Mouse (Mus musculus) ES-E14 (cell line): Measurements from ENCODE around the gene Pakap. TPM values are rescaled to one million over a fixed set of nuclear protein-coding genes. Genes with fewer than 3 reads are reported as not detected.

ENCODE experiments used
- DNase-seq: peaks from one replicate; pipeline ENCODE4 v3.0.0-alpha.2; 2013; ENCODE audit warnings: low read depth, low spot score
- H3K27ac ChIP-seq: 2 replicates; pipeline ENCODE4 v1.5.1; 2012; ENCODE audit warnings: low read depth, mild to moderate bottlenecking, low read length, moderate library complexity, mixed read lengths; ENCODE audit not compliant: poor library complexity, insufficient read depth, severe bottlenecking
- H3K36me3 ChIP-seq: 2 replicates; pipeline ENCODE4 v1.6.1; 2012; ENCODE audit warnings: mild to moderate bottlenecking, low read length, moderate library complexity, mixed read lengths; ENCODE audit not compliant: control insufficient read depth, poor library complexity, insufficient read depth, severe bottlenecking
- H3K4me1 ChIP-seq, 2 experiments: fragments of 150-350 bp in 1 of 2; sonication (generic) in 1 of 2; 2 replicates each; pipeline ENCODE4 v1.6.1; 2012; ENCODE audit warnings: low read length in 2 of 2, mild to moderate bottlenecking in 1 of 2, mixed read lengths in 1 of 2; ENCODE audit not compliant: control insufficient read depth in 2 of 2, insufficient read depth in 2 of 2, poor library complexity in 1 of 2
- H3K4me3 ChIP-seq, 2 experiments: fragments of 150-350 bp in 1 of 2; sonication (generic) in 1 of 2; 2 replicates each; pipeline ENCODE4 v1.5.1; 2012; ENCODE audit warnings: low read length in 2 of 2, low read depth in 1 of 2, mild to moderate bottlenecking in 1 of 2, mixed read lengths in 1 of 2; ENCODE audit not compliant: insufficient read depth in 1 of 2, poor library complexity in 1 of 2, severe bottlenecking in 1 of 2
- H3K9ac ChIP-seq: 2 replicates; pipeline ENCODE4 v1.6.1; 2012; ENCODE audit warnings: low read depth, mild to moderate bottlenecking, low read length, mixed read lengths; ENCODE audit not compliant: poor library complexity, insufficient read depth, severe bottlenecking
- H3K9me3 ChIP-seq: fragments of 150-350 bp; sonication (generic); 2 replicates; pipeline ENCODE4 v1.6.1; 2012; ENCODE audit warnings: low read depth, mild to moderate bottlenecking, low read length; ENCODE audit not compliant: control insufficient read depth, insufficient read depth
- CHD2 ChIP-seq: IDR thresholded peaks from 2 replicates; pipeline ENCODE4 v1.6.1; 2014; ENCODE audit warnings: mild to moderate bottlenecking, low read depth, low read length, inconsistent platforms
- HCFC1 ChIP-seq: IDR thresholded peaks from 2 replicates; pipeline ENCODE4 v1.6.1; 2012; ENCODE audit warnings: low read length, inconsistent platforms, borderline replicate concordance; ENCODE audit not compliant: insufficient read depth
- MAFK ChIP-seq: IDR thresholded peaks from 2 replicates; pipeline ENCODE4 v1.6.1; 2014; ENCODE audit warnings: mild to moderate bottlenecking, low read depth, low read length, inconsistent platforms; ENCODE audit not compliant: insufficient read depth
- ZC3H11A ChIP-seq: IDR thresholded peaks from 2 replicates; pipeline ENCODE4 v1.6.1; 2012; ENCODE audit warnings: low read depth, mild to moderate bottlenecking, inconsistent platforms, low read length, borderline replicate concordance
- ZNF384 ChIP-seq: IDR thresholded peaks from 2 replicates; pipeline ENCODE4 v1.6.1; 2012; ENCODE audit warnings: low read depth, low read length, inconsistent platforms
- in situ Hi-C, 2 experiments: fragments of 600-800 bp; cut with MboI; formaldehyde crosslinking; loops; one replicate each; pipeline ENCODE4 v1.15.1; 2025; ENCODE audit warnings: low sequenced_read_pairs in 2 of 2, inconsistent platforms in 1 of 2; ENCODE audit not compliant: unreplicated experiment in 2 of 2
- total RNA-seq: library from RNA; depleted of rRNA; stranded (reverse); fragments of 300-350 nt; gene quantifications from 2 replicates; pipeline ENCODE4 v1.2.3, GENCODE M21; 2012

The Pakap gene
- total RNA-seq, 1 experiment = 5.8 TPM

- no peak for DNase-seq
- no peak overlapping the region for H3K4me3 ChIP-seq
- no peak for TF ChIP-seq MAFK
- TF ChIP-seq ZNF384 = no peak
- no peak for TF ChIP-seq CHD2
- no peak for TF ChIP-seq HCFC1
- TF ChIP-seq ZC3H11A = no peak
- H3K4me1 ChIP-seq = no peaks in the 10 kb centered on the region
- in situ Hi-C loops = loop anchor here in 1 of 2 experiments (25.0 kb wide), 1 partner anchor 217 kb away; no protein-coding TSS in a partner anchor
- H3K36me3 ChIP-seq = peaks cover 10% of the 10 kb centered on the region
- peaks cover 21% of the 10 kb centered on the region for H3K9me3 ChIP-seq
- no peak overlapping the region for H3K27ac ChIP-seq
- H3K9ac ChIP-seq = no peak overlapping the region
These were observed 311.2 kb downstream of the Pakap start for GRCm38 (mm10) chr4:57879137-57879536.

GRCm38 (mm10) chr4:57879804-57880357, 311.9 kb downstream of the Pakap start:
- Histone ChIP-seq H3K4me1 (no peaks in the 10 kb centered on the region), H3K9me3 (peaks cover 21% of the 10 kb centered on the region), H3K27ac (no peak overlapping the region), H3K4me3 (no peak overlapping the region), H3K36me3 (peaks cover 12% of the 10 kb centered on the region), H3K9ac (no peak overlapping the region)
- in situ Hi-C loops = loop anchor here in 1 of 2 experiments (25.0 kb wide), 1 partner anchor 218 kb away; no protein-coding TSS in a partner anchor
- peak; percentile 73 for DNase-seq
- peak; percentile 66 for TF ChIP-seq ZC3H11A
- TF ChIP-seq ZNF384 = no peak

- Histone ChIP-seq H3K27ac (no peak overlapping the region), H3K9ac (no peak overlapping the region), H3K9me3 (peaks cover 26% of the 10 kb centered on the region), H3K4me1 (no peaks in the 10 kb centered on the region), H3K4me3 (no peak overlapping the region), H3K36me3 (peaks cover 12% of the 10 kb centered on the region)
- in situ Hi-C loops = loop anchor here in 1 of 2 experiments (25.0 kb wide), 1 partner anchor 221 kb away; no protein-coding TSS in a partner anchor
- no peak for DNase-seq
- no peak for TF ChIP-seq ZC3H11A
- TF ChIP-seq ZNF384 = no peak
- no peak for TF ChIP-seq MAFK
- no peak for TF ChIP-seq CHD2
- TF ChIP-seq HCFC1 = no peak
These were observed 315.8 kb downstream of the Pakap start for GRCm38 (mm10) chr4:57883520-57884421.

GRCm38 (mm10) chr4:57884511-57884910, 316.5 kb downstream of the Pakap start:
- peaks cover 26% of the 10 kb centered on the region for H3K9me3 ChIP-seq
- H3K36me3 ChIP-seq = peaks cover 11% of the 10 kb centered on the region
- no peaks in the 10 kb centered on the region for H3K4me1 ChIP-seq
- no peak overlapping the region for H3K4me3 ChIP-seq
- no peak for DNase-seq
- in situ Hi-C loops = loop anchor here in 1 of 2 experiments (25.0 kb wide), 1 partner anchor 222 kb away; no protein-coding TSS in a partner anchor
- H3K27ac ChIP-seq = no peak overlapping the region
- TF ChIP-seq ZC3H11A (no peak), HCFC1 (no peak), MAFK (no peak), CHD2 (no peak), ZNF384 (no peak)
- H3K9ac ChIP-seq = no peak overlapping the region
